Mouse (Mus musculus) activated CD4-positive, CD25-positive, alpha-beta regulatory T cell, adult 9 weeks (primary cell): ENCODE data around the gene Gm10912. TPM values are rescaled to one million over a fixed set of nuclear protein-coding genes. Genes with fewer than 3 reads are reported as not detected.

Experiments
- polyA plus RNA-seq: library from polyadenylated mRNA; unstranded; fragments of 100-300 nt; shearing (Covaris generic); gene quantifications from one replicate; pipeline ENCODE4 v1.2.1, GENCODE M21; 2017

The Gm10912 gene
- 0.16 TPM for polyA plus RNA-seq

GRCm38 (mm10) chr2:104065526-104065925 lies at the start of gene Gm10912:
TSS of gene Gm10912 (plus strand) at chr2:104065826.

GRCm38 (mm10) chr2:104027458-104028138 lies 38.0 kb upstream of the Gm10912 start, which contains the start of gene Fbxo3:
TSS of gene Fbxo3 (plus strand) at chr2:104027721.

GRCm38 (mm10) chr2:104028139-104028723 lies 37.4 kb upstream of the Gm10912 start, which contains the start of gene 4931422A03Rik:
TSS of gene 4931422A03Rik (minus strand) at chr2:104028361.

GRCm38 (mm10) chr2:104068450-104068849 lies 2.8 kb downstream of the Gm10912 start, which contains the start of gene Gm10799:
TSS of gene Gm10799 (minus strand) at chr2:104068550.

GRCm38 (mm10) chr2:104069704-104070185 lies 4.1 kb downstream of the Gm10912 start, which contains the start of gene Cd59b:
TSS of gene Cd59b (plus strand) at chr2:104069849.

GRCm38 (mm10) chr2:104095741-104096213 lies 30.2 kb downstream of the Gm10912 start, which contains the start of gene Cd59a:
TSS of gene Cd59a (plus strand) at chr2:104095801.

Other genes starting within 250 kb of the Gm10912 start
- 0.53 TPM for gene Lmo2, start 107.8 kb upstream of the Gm10912 start, polyA plus RNA-seq
- 51.5 TPM for gene Fbxo3, start 38.1 kb upstream of the Gm10912 start, polyA plus RNA-seq
- 4.7 TPM for gene 4931422A03Rik, start 37.5 kb upstream of the Gm10912 start, polyA plus RNA-seq
- gene Gm10799, start 2.7 kb downstream of the Gm10912 start, polyA plus RNA-seq = not detected
- gene Cd59b, start 4.0 kb downstream of the Gm10912 start, polyA plus RNA-seq = 0.53 TPM
- gene Cd59a, start 30.0 kb downstream of the Gm10912 start, polyA plus RNA-seq = 0.43 TPM
- not detected for gene A930018P22Rik, start 56.9 kb downstream of the Gm10912 start, polyA plus RNA-seq